Mouse (Mus musculus): Measurements from ENCODE around the gene Dmtf1. TPM values are rescaled to one million over a fixed set of nuclear protein-coding genes. Genes with fewer than 3 reads are reported as not detected.

Dmtf1 gene
- polyA plus RNA-seq, 1 experiment from 2014 or later: 64.4 TPM

GRCm38 (mm10) chr5:9086924-9087719, 74.5 kb downstream of the Dmtf1 start:
- Histone ChIP-seq H3K9ac (replicated peaks) (no peak overlapping the region), H3K27ac (no peak overlapping the region), H3K9me3 (no peaks in the 10 kb centered on the region), H3K36me3 (no peaks in the 10 kb centered on the region), H3K4me2 (no peak overlapping the region), H3K4me1 (replicated peaks) (no peaks in the 10 kb centered on the region), H3K27me3 (no peaks in the 10 kb centered on the region), H3K4me3 (replicated peaks) (no peak overlapping the region)
- WGBS: 79% methylated on average over 3 of the region's 3 CpGs
- ATAC-seq (ENCODE audit: insufficient number of reproducible peaks, insufficient read depth, low FRiP score, low TSS enrichment, low read depth): 0 out of 2 replicates have a peak, but pooled peaks have one; percentile 26

- Histone ChIP-seq H3K27me3 (no peaks in the 10 kb centered on the region), H3K9ac (replicated peaks) (no peak overlapping the region), H3K27ac (no peak overlapping the region), H3K4me1 (replicated peaks) (no peaks in the 10 kb centered on the region), H3K9me3 (no peaks in the 10 kb centered on the region), H3K4me2 (no peak overlapping the region), H3K36me3 (no peaks in the 10 kb centered on the region), H3K4me3 (replicated peaks) (no peak overlapping the region)
- no peak for ATAC-seq (ENCODE audit: insufficient number of reproducible peaks, insufficient read depth, low FRiP score, low TSS enrichment, low read depth)
Observed at GRCm38 (mm10) chr5:9079773-9080501, 81.6 kb downstream of the Dmtf1 start.

GRCm38 (mm10) chr5:9073177-9073854, 88.3 kb downstream of the Dmtf1 start:
- Histone ChIP-seq H3K27ac (no peak overlapping the region), H3K27me3 (no peaks in the 10 kb centered on the region), H3K9me3 (no peaks in the 10 kb centered on the region), H3K4me3 (replicated peaks) (no peak overlapping the region), H3K4me2 (no peak overlapping the region), H3K4me1 (replicated peaks) (no peaks in the 10 kb centered on the region), H3K36me3 (no peaks in the 10 kb centered on the region), H3K9ac (replicated peaks) (no peak overlapping the region)
- 58% methylated on average over 5 of the region's 5 CpGs for WGBS
- ATAC-seq (ENCODE audit: insufficient number of reproducible peaks, insufficient read depth, low FRiP score, low TSS enrichment, low read depth): peak; percentile 37; the same call in 1 of the 2 replicates

DNA sequence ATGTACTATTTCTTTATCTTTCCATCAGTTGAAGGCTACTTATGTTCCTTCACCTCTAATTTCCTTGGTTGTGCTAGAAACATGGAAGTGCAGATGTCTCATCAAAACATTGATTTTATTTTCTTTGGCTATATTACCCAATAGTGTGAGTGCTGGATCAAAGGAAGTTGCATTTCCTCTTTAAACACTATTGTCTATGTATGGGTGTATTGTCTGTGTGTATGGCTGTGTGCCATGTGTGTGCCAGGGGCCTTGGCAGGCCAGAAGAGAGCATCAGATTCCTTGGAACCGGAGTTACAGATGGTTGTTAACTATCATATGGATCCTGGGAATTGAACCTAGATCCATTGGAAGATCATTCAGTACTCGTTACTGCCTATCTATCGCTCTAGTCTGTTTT, 90.2 kb downstream of the Dmtf1 start:
- Histone ChIP-seq H3K36me3 (no peaks in the 10 kb centered on the region), H3K27me3 (no peaks in the 10 kb centered on the region), H3K4me3 (replicated peaks) (no peak overlapping the region), H3K4me2 (no peak overlapping the region), H3K27ac (no peak overlapping the region), H3K4me1 (replicated peaks) (no peaks in the 10 kb centered on the region), H3K9me3 (no peaks in the 10 kb centered on the region), H3K9ac (replicated peaks) (no peak overlapping the region)
- no peak for ATAC-seq (ENCODE audit: insufficient number of reproducible peaks, insufficient read depth, low FRiP score, low TSS enrichment, low read depth)
- WGBS: 92% methylated on average over 3 of the region's 3 CpGs

- 68% methylated on average over 6 of the region's 6 CpGs for WGBS
- ATAC-seq (ENCODE audit: insufficient number of reproducible peaks, insufficient read depth, low FRiP score, low TSS enrichment, low read depth): no peak
- Histone ChIP-seq H3K36me3 (no peaks in the 10 kb centered on the region), H3K27me3 (no peaks in the 10 kb centered on the region), H3K9me3 (no peaks in the 10 kb centered on the region), H3K4me2 (no peak overlapping the region), H3K27ac (no peak overlapping the region), H3K4me1 (replicated peaks) (no peaks in the 10 kb centered on the region), H3K4me3 (replicated peaks) (no peak overlapping the region), H3K9ac (replicated peaks) (no peak overlapping the region)
Observed at GRCm38 (mm10) chr5:9069599-9070209, 91.9 kb downstream of the Dmtf1 start.

DNA sequence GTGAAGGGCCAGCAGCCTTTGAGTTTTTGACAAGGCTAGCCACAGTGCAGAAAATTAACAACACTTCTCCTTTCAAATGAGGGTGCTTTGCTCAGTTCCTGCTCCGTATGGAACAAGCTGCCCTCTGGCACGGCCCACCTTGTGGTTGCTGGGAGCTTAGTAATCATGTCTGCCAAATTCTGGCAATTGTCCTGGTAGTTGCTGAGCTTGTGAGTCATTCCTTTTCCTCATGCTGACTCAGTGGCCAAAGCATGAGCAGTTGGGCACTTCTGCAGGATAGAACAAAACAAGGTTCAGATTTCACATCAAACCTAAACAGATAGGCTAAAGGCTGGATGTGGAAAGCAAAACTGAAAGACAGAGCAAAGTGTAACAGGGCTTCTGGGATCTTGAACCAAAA, 92.7 kb downstream of the Dmtf1 start:
- WGBS: 74% methylated on average over 2 of the region's 2 CpGs
- Histone ChIP-seq H3K4me2 (no peak overlapping the region), H3K27ac (no peak overlapping the region), H3K36me3 (no peaks in the 10 kb centered on the region), H3K4me1 (replicated peaks) (no peaks in the 10 kb centered on the region), H3K9me3 (no peaks in the 10 kb centered on the region), H3K4me3 (replicated peaks) (no peak overlapping the region), H3K27me3 (no peaks in the 10 kb centered on the region), H3K9ac (replicated peaks) (no peak overlapping the region)
- no peak for ATAC-seq (ENCODE audit: insufficient number of reproducible peaks, insufficient read depth, low FRiP score, low TSS enrichment, low read depth)

Other genes with a start within 250 kb of the Dmtf1 start
- 48.4 and 49.9 TPM in 2 replicates for gene Crot, start 164.5 kb downstream of the Dmtf1 start, polyA plus RNA-seq (2016; fragmentation: Nextera tagmentation; extraction: Ambion mirVana)
- 28.1 and 30.4 TPM in 2 replicates for gene Tmem243, start 61.1 kb downstream of the Dmtf1 start, polyA plus RNA-seq (2016; fragmentation: Nextera tagmentation; extraction: Ambion mirVana)
- 3.9 and 4.4 TPM in 2 replicates for gene 9330182L06Rik, start 104.3 kb upstream of the Dmtf1 start, polyA plus RNA-seq (2016; fragmentation: Nextera tagmentation; extraction: Ambion mirVana)